Mouse (Mus musculus): ENCODE measurements around the gene Pnkd. TPM values are rescaled to one million over a fixed set of nuclear protein-coding genes. Genes with fewer than 3 reads are reported as not detected.

Gene Pnkd
- polyA plus RNA-seq, 1 experiment from 2014 or later, result 132 TPM

DNA sequence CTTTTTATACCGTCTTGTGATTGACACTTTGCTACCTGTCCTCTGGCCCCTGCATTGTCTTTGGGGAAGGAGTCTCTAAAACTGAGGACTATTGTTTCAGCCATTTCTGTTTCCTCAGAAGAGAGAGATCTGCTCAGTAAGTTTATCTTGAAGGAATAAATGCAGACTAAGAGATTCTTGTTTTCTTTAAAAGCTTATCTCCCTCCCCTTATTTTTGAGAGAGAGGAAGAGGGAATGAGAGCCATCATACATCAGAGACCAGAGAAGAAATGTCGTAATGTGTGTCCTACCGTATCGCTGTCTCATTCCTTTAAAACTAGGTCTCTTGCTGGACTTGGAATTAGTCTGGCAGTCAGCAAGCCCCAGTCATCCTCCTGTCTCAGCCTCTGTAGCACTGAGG lies 43.9 kb upstream of the Pnkd start:
- H3K4me2 ChIP-seq (replicated peaks; ENCODE audit: low read depth, low read length), result peak overlapping the region; percentile 15; the same call in 1 of the 2 replicates
- H3K4me1 ChIP-seq (ENCODE audit: control insufficient read depth, insufficient read depth, low read length), result peaks cover 34% of the 10 kb centered on the region
- no peaks in the 10 kb centered on the region for H3K36me3 ChIP-seq (ENCODE audit: control insufficient read depth, insufficient read depth, low read length)
- no peak for ATAC-seq (ENCODE audit: insufficient number of reproducible peaks, insufficient read depth, low FRiP score, low read depth)
- no peak overlapping the region for H3K9ac ChIP-seq (replicated peaks; ENCODE audit: low read depth, low read length)
- H3K9me3 ChIP-seq (ENCODE audit: control insufficient read depth, low read depth, low read length), result no peaks in the 10 kb centered on the region
- no peaks in the 10 kb centered on the region for H3K27me3 ChIP-seq (ENCODE audit: control insufficient read depth, insufficient read depth, low read length)
- peak overlapping the region; percentile 64 for H3K27ac ChIP-seq (ENCODE audit: low read length)
- 63% methylated on average over 4 of the region's 4 CpGs for WGBS
- H3K4me3 ChIP-seq (ENCODE audit: low read depth, low read length), result no peak overlapping the region

- Histone ChIP-seq H3K9me3 (ENCODE audit: control insufficient read depth, low read depth, low read length) (no peaks in the 10 kb centered on the region), H3K27ac (ENCODE audit: low read length) (no peak overlapping the region), H3K4me1 (ENCODE audit: control insufficient read depth, insufficient read depth, low read length) (peaks cover 16% of the 10 kb centered on the region), H3K9ac (replicated peaks; ENCODE audit: low read depth, low read length) (no peak overlapping the region), H3K36me3 (ENCODE audit: control insufficient read depth, insufficient read depth, low read length) (peaks cover 21% of the 10 kb centered on the region), H3K27me3 (ENCODE audit: control insufficient read depth, insufficient read depth, low read length) (no peaks in the 10 kb centered on the region), H3K4me3 (ENCODE audit: low read depth, low read length) (no peak overlapping the region), H3K4me2 (replicated peaks; ENCODE audit: low read depth, low read length) (no peak overlapping the region)
- ATAC-seq (ENCODE audit: insufficient number of reproducible peaks, insufficient read depth, low FRiP score, low read depth), result no peak
- WGBS, result 51% methylated on average over 2 of the region's 2 CpGs
These were observed 39.2 kb upstream of the Pnkd start for GRCm38 (mm10) chr1:74245525-74245924.

- WGBS, result 38% methylated on average over 1 of the region's 1 CpGs
- H3K4me3 ChIP-seq (ENCODE audit: low read depth, low read length), result no peak overlapping the region
- H3K9me3 ChIP-seq (ENCODE audit: control insufficient read depth, low read depth, low read length), result no peaks in the 10 kb centered on the region
- no peak overlapping the region for H3K9ac ChIP-seq (replicated peaks; ENCODE audit: low read depth, low read length)
- no peaks in the 10 kb centered on the region for H3K27me3 ChIP-seq (ENCODE audit: control insufficient read depth, insufficient read depth, low read length)
- H3K4me2 ChIP-seq (replicated peaks; ENCODE audit: low read depth, low read length), result no peak overlapping the region
- peaks cover 52% of the 10 kb centered on the region for H3K36me3 ChIP-seq (ENCODE audit: control insufficient read depth, insufficient read depth, low read length)
- H3K27ac ChIP-seq (ENCODE audit: low read length), result peak overlapping the region; percentile 62; the same call in 1 of the 2 replicates
- peaks cover 13% of the 10 kb centered on the region; the same call in 1 of the 2 replicates for H3K4me1 ChIP-seq (ENCODE audit: control insufficient read depth, insufficient read depth, low read length)
- ATAC-seq (ENCODE audit: insufficient number of reproducible peaks, insufficient read depth, low FRiP score, low read depth), result 0 out of 2 replicates have a peak, but pooled peaks have one; percentile 23
These were observed 35.9 kb upstream of the Pnkd start for GRCm38 (mm10) chr1:74248799-74249198.

DNA sequence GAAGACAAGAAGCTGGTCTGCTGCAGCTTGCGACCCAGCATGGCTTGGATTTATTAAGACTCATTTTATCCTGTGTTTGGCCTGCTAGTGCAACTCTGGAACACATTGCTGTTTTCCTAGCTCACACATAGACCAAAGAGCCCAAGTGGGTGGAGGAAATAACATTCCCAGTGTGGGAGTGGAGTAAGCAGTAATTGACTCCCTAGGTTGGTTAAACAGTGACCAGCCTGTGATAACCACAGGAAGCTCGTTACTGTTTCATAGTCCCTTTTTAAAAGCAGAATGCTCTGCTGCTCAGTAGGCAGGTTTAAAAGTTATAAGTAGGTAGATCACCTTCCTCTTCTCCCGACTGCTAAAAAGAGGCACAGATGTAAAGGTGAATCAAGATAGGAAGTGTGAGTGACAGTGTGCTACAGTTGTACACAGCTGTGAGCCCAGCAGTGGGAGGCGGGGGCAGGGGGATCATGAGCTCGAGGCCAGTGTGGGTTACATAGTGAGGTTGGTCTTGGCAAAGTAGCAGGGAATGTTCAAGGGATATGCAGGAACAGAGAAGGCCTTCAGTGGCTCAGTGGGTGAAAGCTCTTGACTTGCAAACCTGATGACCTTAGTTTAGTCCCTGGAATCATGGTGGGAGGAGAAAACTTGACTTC lies 35.3 kb upstream of the Pnkd start:
- Histone ChIP-seq H3K27ac (ENCODE audit: low read length) (peak overlapping the region; percentile 62; the same call in 1 of the 2 replicates), H3K27me3 (ENCODE audit: control insufficient read depth, insufficient read depth, low read length) (no peaks in the 10 kb centered on the region), H3K36me3 (ENCODE audit: control insufficient read depth, insufficient read depth, low read length) (peaks cover 59% of the 10 kb centered on the region), H3K4me1 (ENCODE audit: control insufficient read depth, insufficient read depth, low read length) (peaks cover 6% of the 10 kb centered on the region; the same call in 1 of the 2 replicates), H3K4me3 (ENCODE audit: low read depth, low read length) (no peak overlapping the region), H3K9me3 (ENCODE audit: control insufficient read depth, low read depth, low read length) (no peaks in the 10 kb centered on the region), H3K4me2 (replicated peaks; ENCODE audit: low read depth, low read length) (no peak overlapping the region), H3K9ac (replicated peaks; ENCODE audit: low read depth, low read length) (no peak overlapping the region)
- ATAC-seq (ENCODE audit: insufficient number of reproducible peaks, insufficient read depth, low FRiP score, low read depth), result peak; percentile 58; the same call in 1 of the 2 replicates
- WGBS, result 65% methylated on average over 5 of the region's 5 CpGs

DNA sequence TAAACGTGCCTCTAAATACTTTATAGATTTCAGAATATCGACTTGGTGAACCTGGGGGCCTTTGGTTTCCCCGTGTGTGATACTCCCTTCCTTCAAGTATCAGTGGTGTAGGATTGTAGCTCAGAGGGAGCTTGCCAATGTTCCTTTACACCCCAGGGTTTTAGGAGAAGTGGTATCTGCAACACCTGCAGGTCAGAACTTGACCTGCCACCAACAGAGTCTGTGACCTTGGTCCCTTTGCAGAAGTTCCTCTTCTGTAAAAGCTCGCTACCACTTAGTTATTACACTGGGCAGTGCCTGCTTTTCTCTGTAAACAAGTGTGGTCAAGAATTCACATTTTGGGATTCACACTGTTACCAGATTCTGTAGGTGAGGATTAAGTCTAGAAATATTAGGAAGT lies 34.6 kb upstream of the Pnkd start:
- Histone ChIP-seq H3K36me3 (ENCODE audit: control insufficient read depth, insufficient read depth, low read length) (peaks cover 63% of the 10 kb centered on the region), H3K4me1 (ENCODE audit: control insufficient read depth, insufficient read depth, low read length) (0 out of 2 replicates have a peak, but pooled peaks cover 6% of the 10 kb centered on the region), H3K4me2 (replicated peaks; ENCODE audit: low read depth, low read length) (no peak overlapping the region), H3K9ac (replicated peaks; ENCODE audit: low read depth, low read length) (no peak overlapping the region), H3K27ac (ENCODE audit: low read length) (no peak overlapping the region; the same call in 1 of the 2 replicates), H3K9me3 (ENCODE audit: control insufficient read depth, low read depth, low read length) (no peaks in the 10 kb centered on the region), H3K4me3 (ENCODE audit: low read depth, low read length) (no peak overlapping the region), H3K27me3 (ENCODE audit: control insufficient read depth, insufficient read depth, low read length) (no peaks in the 10 kb centered on the region)
- 89% methylated on average over 4 of the region's 4 CpGs for WGBS
- ATAC-seq (ENCODE audit: insufficient number of reproducible peaks, insufficient read depth, low FRiP score, low read depth), result no peak

GRCm38 (mm10) chr1:74255704-74256345 lies 28.9 kb upstream of the Pnkd start:
- no peaks in the 10 kb centered on the region for H3K4me1 ChIP-seq (ENCODE audit: control insufficient read depth, insufficient read depth, low read length)
- WGBS, result 93% methylated on average over 8 of the region's 8 CpGs
- H3K27me3 ChIP-seq (ENCODE audit: control insufficient read depth, insufficient read depth, low read length), result no peaks in the 10 kb centered on the region
- no peak overlapping the region for H3K27ac ChIP-seq (ENCODE audit: low read length)
- no peak overlapping the region for H3K4me3 ChIP-seq (ENCODE audit: low read depth, low read length)
- no peak overlapping the region for H3K4me2 ChIP-seq (replicated peaks; ENCODE audit: low read depth, low read length)
- H3K9me3 ChIP-seq (ENCODE audit: control insufficient read depth, low read depth, low read length), result no peaks in the 10 kb centered on the region
- no peak overlapping the region for H3K9ac ChIP-seq (replicated peaks; ENCODE audit: low read depth, low read length)
- no peak for ATAC-seq (ENCODE audit: insufficient number of reproducible peaks, insufficient read depth, low FRiP score, low read depth)
- peaks cover 82% of the 10 kb centered on the region for H3K36me3 ChIP-seq (ENCODE audit: control insufficient read depth, insufficient read depth, low read length)

GRCm38 (mm10) chr1:74256782-74257181 lies 27.9 kb upstream of the Pnkd start:
- no peak for ATAC-seq (ENCODE audit: insufficient number of reproducible peaks, insufficient read depth, low FRiP score, low read depth)
- no peaks in the 10 kb centered on the region for H3K27me3 ChIP-seq (ENCODE audit: control insufficient read depth, insufficient read depth, low read length)
- WGBS, result 80% methylated on average over 4 of the region's 4 CpGs
- H3K9me3 ChIP-seq (ENCODE audit: control insufficient read depth, low read depth, low read length), result no peaks in the 10 kb centered on the region
- no peak overlapping the region for H3K4me3 ChIP-seq (ENCODE audit: low read depth, low read length)
- H3K9ac ChIP-seq (replicated peaks; ENCODE audit: low read depth, low read length), result no peak overlapping the region
- H3K36me3 ChIP-seq (ENCODE audit: control insufficient read depth, insufficient read depth, low read length), result peaks cover 77% of the 10 kb centered on the region
- no peaks in the 10 kb centered on the region for H3K4me1 ChIP-seq (ENCODE audit: control insufficient read depth, insufficient read depth, low read length)
- H3K27ac ChIP-seq (ENCODE audit: low read length), result no peak overlapping the region
- no peak overlapping the region for H3K4me2 ChIP-seq (replicated peaks; ENCODE audit: low read depth, low read length)

DNA sequence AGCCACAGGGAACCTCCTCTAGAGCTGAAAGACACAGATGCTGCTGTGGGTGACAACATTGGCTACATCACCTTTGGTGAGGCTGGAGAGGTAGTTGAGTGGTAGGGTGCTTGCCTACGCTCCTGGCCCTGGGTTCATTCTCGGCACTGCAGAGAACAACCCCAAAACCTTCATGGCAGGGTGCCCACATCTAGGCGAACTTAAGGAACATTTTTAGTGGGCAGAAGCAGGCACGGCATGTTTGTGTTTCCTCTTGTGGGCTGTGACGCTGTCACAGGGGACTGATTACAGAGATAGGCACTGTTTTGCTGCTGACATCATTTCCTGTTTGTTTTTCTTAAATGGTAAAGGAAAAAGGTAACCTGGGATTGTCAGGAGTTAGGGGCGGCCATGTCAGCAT lies 22.2 kb upstream of the Pnkd start:
- peaks cover 79% of the 10 kb centered on the region for H3K36me3 ChIP-seq (ENCODE audit: control insufficient read depth, insufficient read depth, low read length)
- no peak overlapping the region for H3K9ac ChIP-seq (replicated peaks; ENCODE audit: low read depth, low read length)
- H3K27ac ChIP-seq (ENCODE audit: low read length), result no peak overlapping the region
- no peaks in the 10 kb centered on the region for H3K4me1 ChIP-seq (ENCODE audit: control insufficient read depth, insufficient read depth, low read length)
- H3K9me3 ChIP-seq (ENCODE audit: control insufficient read depth, low read depth, low read length), result no peaks in the 10 kb centered on the region
- H3K4me3 ChIP-seq (ENCODE audit: low read depth, low read length), result no peak overlapping the region
- no peak for ATAC-seq (ENCODE audit: insufficient number of reproducible peaks, insufficient read depth, low FRiP score, low read depth)
- no peaks in the 10 kb centered on the region for H3K27me3 ChIP-seq (ENCODE audit: control insufficient read depth, insufficient read depth, low read length)
- 90% methylated on average over 6 of the region's 6 CpGs for WGBS
- no peak overlapping the region for H3K4me2 ChIP-seq (replicated peaks; ENCODE audit: low read depth, low read length)
